Mouse (Mus musculus): Measurements from ENCODE around the gene Atad5. TPM values are rescaled to one million over a fixed set of nuclear protein-coding genes. Genes with fewer than 3 reads are reported as not detected.

Gene Atad5
- polyA plus RNA-seq, 1 experiment from 2014 or later: 9.4 TPM

DNA sequence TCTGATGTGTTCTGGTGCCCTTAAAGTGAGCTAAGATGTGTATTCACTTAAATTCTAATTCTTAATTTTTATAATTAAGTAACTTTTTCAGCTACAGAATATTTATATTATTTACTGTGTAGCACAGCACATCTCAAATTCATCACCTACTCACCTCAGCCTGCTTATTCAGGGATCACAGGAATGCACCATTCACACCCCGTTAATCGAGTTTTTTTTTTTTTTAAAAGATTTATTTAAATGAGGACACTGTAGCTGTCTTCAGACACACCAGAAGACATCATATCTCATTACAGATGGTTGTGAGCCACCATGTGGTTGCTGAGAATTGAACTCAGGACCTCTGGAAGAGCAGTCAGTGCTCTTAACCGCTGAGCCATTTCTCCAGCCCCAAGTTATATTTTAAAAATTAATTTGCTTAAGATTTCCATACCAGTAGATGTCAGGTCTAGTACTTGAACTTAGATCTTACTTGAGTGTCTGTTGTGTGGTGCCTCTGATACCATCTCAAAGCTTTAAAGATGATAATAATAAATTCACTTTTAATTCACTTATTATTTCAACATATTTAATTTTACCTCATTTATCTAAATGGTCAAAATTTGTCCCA lies 1.5 kb downstream of the Atad5 start:
- ATAC-seq (ENCODE audit: low read depth) (no peak), DNase-seq (ENCODE audit: low spot score) (no peak)
- H3K4me2 ChIP-seq (ENCODE audit: low read depth, low read length): peak overlapping the region; percentile 63
- H3K4me3 ChIP-seq (ENCODE audit: low read depth, low read length): peak overlapping the region; percentile 83
- 0 out of 2 replicates have a peak, but pooled peaks cover 5% of the 10 kb centered on the region for H3K4me1 ChIP-seq (ENCODE audit: control insufficient read depth, insufficient read depth, low read length)
- H3K27ac ChIP-seq (replicated peaks; ENCODE audit: low read depth, low read length): no peak overlapping the region
- H3K9ac ChIP-seq (ENCODE audit: low read depth, low read length): peak overlapping the region; percentile 95
- WGBS: 69% methylated on average over 3 of the region's 3 CpGs
- no peaks in the 10 kb centered on the region for H3K27me3 ChIP-seq (replicated peaks; ENCODE audit: control insufficient read depth, insufficient read depth, low read length)
- no peaks in the 10 kb centered on the region for H3K9me3 ChIP-seq (ENCODE audit: control insufficient read depth, low read length)
- peaks cover 8% of the 10 kb centered on the region for H3K36me3 ChIP-seq (ENCODE audit: control insufficient read depth, insufficient read depth, low read length)

DNA sequence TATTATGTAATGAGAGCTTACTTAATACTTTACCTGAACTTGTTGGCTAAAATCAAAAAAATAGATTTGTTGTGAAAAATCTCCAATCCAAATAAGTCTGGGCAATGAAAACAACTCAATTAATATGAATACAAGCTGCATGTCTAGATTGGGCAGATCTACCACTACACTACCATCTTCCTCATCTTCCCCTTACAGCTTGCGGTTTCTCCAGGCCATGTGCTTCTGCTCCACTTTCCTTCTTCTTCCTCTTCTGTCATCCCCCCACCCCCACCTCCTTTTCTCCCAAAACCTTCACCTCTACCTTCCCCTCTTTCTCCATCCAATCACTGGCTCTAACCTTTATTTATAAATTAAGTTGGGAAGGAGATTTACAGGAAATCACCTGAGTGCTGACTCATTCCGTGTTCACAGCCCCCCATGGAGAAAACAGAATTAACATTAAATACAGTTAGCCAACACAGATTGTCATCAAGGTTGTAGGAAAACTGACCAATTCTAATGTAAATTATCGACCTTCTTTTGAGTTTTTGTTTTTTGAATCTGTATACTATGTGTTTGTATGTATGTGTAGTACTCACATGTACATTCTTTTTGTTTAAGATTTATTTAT lies 9.3 kb downstream of the Atad5 start:
- Histone ChIP-seq H3K9ac (ENCODE audit: low read depth, low read length) (no peak overlapping the region), H3K4me3 (ENCODE audit: low read depth, low read length) (no peak overlapping the region), H3K36me3 (ENCODE audit: control insufficient read depth, insufficient read depth, low read length) (peaks cover 61% of the 10 kb centered on the region), H3K4me2 (ENCODE audit: low read depth, low read length) (no peak overlapping the region), H3K9me3 (ENCODE audit: control insufficient read depth, low read length) (no peaks in the 10 kb centered on the region), H3K27ac (replicated peaks; ENCODE audit: low read depth, low read length) (no peak overlapping the region), H3K4me1 (ENCODE audit: control insufficient read depth, insufficient read depth, low read length) (no peaks in the 10 kb centered on the region), H3K27me3 (replicated peaks; ENCODE audit: control insufficient read depth, insufficient read depth, low read length) (no peaks in the 10 kb centered on the region)
- WGBS: 91% methylated on average over 3 of the region's 3 CpGs
- no peak for ATAC-seq (ENCODE audit: low read depth)
- no peak for DNase-seq (ENCODE audit: low spot score)

DNA sequence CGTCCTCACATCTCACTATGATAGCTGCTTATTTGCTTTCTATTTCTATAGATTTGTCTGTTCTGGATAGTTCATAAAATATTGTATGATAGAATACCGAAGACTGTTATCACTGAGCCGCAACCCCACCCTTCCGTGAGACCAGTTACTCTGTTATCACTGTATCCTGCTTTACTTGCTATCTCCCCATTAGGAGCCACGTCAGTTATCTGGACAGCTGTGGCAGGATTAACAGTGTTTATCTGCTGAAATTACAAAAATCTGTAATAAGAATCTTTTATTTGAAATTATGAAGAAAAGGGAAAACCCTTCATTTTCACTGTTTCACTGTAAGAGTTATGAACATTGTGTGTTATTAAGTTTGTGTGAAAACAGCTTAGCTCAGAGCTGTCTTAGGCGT lies 12.1 kb downstream of the Atad5 start:
- ATAC-seq (ENCODE audit: low read depth) (no peak), DNase-seq (ENCODE audit: low spot score) (no peak)
- Histone ChIP-seq H3K4me2 (ENCODE audit: low read depth, low read length) (no peak overlapping the region), H3K4me1 (ENCODE audit: control insufficient read depth, insufficient read depth, low read length) (no peaks in the 10 kb centered on the region), H3K27me3 (replicated peaks; ENCODE audit: control insufficient read depth, insufficient read depth, low read length) (no peaks in the 10 kb centered on the region), H3K36me3 (ENCODE audit: control insufficient read depth, insufficient read depth, low read length) (peaks cover 67% of the 10 kb centered on the region), H3K9me3 (ENCODE audit: control insufficient read depth, low read length) (no peaks in the 10 kb centered on the region), H3K27ac (replicated peaks; ENCODE audit: low read depth, low read length) (no peak overlapping the region), H3K4me3 (ENCODE audit: low read depth, low read length) (no peak overlapping the region), H3K9ac (ENCODE audit: low read depth, low read length) (no peak overlapping the region)
- WGBS: 92% methylated on average over 6 of the region's 6 CpGs

- H3K27me3 ChIP-seq (replicated peaks; ENCODE audit: control insufficient read depth, insufficient read depth, low read length): no peaks in the 10 kb centered on the region
- no peak overlapping the region for H3K4me3 ChIP-seq (ENCODE audit: low read depth, low read length)
- H3K27ac ChIP-seq (replicated peaks; ENCODE audit: low read depth, low read length): no peak overlapping the region
- H3K4me2 ChIP-seq (ENCODE audit: low read depth, low read length): no peak overlapping the region
- peaks cover 75% of the 10 kb centered on the region for H3K36me3 ChIP-seq (ENCODE audit: control insufficient read depth, insufficient read depth, low read length)
- 85% methylated on average over 1 of the region's 1 CpGs for WGBS
- no peaks in the 10 kb centered on the region for H3K4me1 ChIP-seq (ENCODE audit: control insufficient read depth, insufficient read depth, low read length)
- H3K9me3 ChIP-seq (ENCODE audit: control insufficient read depth, low read length): no peaks in the 10 kb centered on the region
- no peak for DNase-seq (ENCODE audit: low spot score)
- ATAC-seq (ENCODE audit: low read depth): no peak
- H3K9ac ChIP-seq (ENCODE audit: low read depth, low read length): no peak overlapping the region
Observed at GRCm38 (mm10) chr11:80104407-80104806, 15.2 kb downstream of the Atad5 start.

DNA sequence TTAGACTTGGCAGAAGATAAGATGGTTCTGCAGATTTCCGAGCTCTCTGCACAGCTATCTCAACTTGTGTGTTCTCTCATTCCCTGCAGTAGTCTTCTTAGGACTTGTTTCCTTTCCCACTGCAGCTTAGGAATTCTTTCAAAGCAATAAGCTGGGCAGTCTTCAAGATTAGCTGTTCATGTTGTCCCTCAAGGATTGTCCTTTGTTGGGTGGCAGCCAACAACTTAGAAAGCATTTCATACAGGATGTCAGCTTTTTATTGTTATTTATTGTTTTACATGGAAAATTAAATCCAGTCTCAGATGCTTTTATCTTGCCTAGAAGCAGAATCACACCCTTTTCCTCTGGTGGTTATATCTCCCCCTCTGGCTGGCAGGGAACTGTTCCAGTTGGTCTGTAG lies 27.2 kb downstream of the Atad5 start:
- WGBS: 93% methylated on average over 1 of the region's 1 CpGs
- H3K9ac ChIP-seq (ENCODE audit: low read depth, low read length): no peak overlapping the region
- peaks cover 70% of the 10 kb centered on the region for H3K36me3 ChIP-seq (ENCODE audit: control insufficient read depth, insufficient read depth, low read length)
- DNase-seq (ENCODE audit: low spot score): no peak
- no peak overlapping the region for H3K4me2 ChIP-seq (ENCODE audit: low read depth, low read length)
- H3K27me3 ChIP-seq (replicated peaks; ENCODE audit: control insufficient read depth, insufficient read depth, low read length): no peaks in the 10 kb centered on the region
- no peaks in the 10 kb centered on the region for H3K9me3 ChIP-seq (ENCODE audit: control insufficient read depth, low read length)
- no peak overlapping the region for H3K4me3 ChIP-seq (ENCODE audit: low read depth, low read length)
- H3K4me1 ChIP-seq (ENCODE audit: control insufficient read depth, insufficient read depth, low read length): no peaks in the 10 kb centered on the region
- no peak overlapping the region for H3K27ac ChIP-seq (replicated peaks; ENCODE audit: low read depth, low read length)
- ATAC-seq (ENCODE audit: low read depth): no peak

DNA sequence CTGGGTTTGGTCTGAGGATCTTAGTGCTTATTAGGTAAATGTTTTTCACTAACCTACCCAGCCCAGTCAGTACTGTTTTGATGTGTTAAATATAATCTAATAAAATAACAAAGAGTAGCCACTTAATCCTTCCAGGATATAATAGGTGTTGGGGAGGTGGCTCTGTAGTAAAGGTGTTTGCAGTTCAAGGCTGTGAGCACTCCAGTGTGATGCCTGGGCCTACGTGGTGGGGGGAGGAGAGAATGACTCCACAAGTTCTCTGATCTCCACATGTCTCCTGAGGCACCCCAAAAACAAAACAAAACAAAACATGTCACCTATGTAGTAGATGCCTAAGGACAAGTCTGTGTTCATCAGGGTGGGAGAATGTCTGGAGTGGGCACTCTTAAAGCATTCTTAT lies 42.9 kb downstream of the Atad5 start:
- no peak for ATAC-seq (ENCODE audit: low read depth)
- Histone ChIP-seq H3K4me3 (ENCODE audit: low read depth, low read length) (no peak overlapping the region), H3K36me3 (ENCODE audit: control insufficient read depth, insufficient read depth, low read length) (peaks cover 76% of the 10 kb centered on the region), H3K9ac (ENCODE audit: low read depth, low read length) (no peak overlapping the region), H3K27me3 (replicated peaks; ENCODE audit: control insufficient read depth, insufficient read depth, low read length) (no peaks in the 10 kb centered on the region), H3K4me1 (ENCODE audit: control insufficient read depth, insufficient read depth, low read length) (no peaks in the 10 kb centered on the region), H3K27ac (replicated peaks; ENCODE audit: low read depth, low read length) (no peak overlapping the region), H3K9me3 (ENCODE audit: control insufficient read depth, low read length) (no peaks in the 10 kb centered on the region), H3K4me2 (ENCODE audit: low read depth, low read length) (no peak overlapping the region)
- WGBS: 68% methylated on average over 1 of the region's 1 CpGs
- no peak for DNase-seq (ENCODE audit: low spot score)

GRCm38 (mm10) chr11:80134744-80135143 lies 45.5 kb downstream of the Atad5 start:
- H3K4me3 ChIP-seq (ENCODE audit: low read depth, low read length): no peak overlapping the region
- H3K9me3 ChIP-seq (ENCODE audit: control insufficient read depth, low read length): no peaks in the 10 kb centered on the region
- H3K9ac ChIP-seq (ENCODE audit: low read depth, low read length): no peak overlapping the region
- ATAC-seq (ENCODE audit: low read depth) (no peak), DNase-seq (ENCODE audit: low spot score) (no peak)
- H3K36me3 ChIP-seq (ENCODE audit: control insufficient read depth, insufficient read depth, low read length): peaks cover 85% of the 10 kb centered on the region
- no peak overlapping the region for H3K4me2 ChIP-seq (ENCODE audit: low read depth, low read length)
- H3K27me3 ChIP-seq (replicated peaks; ENCODE audit: control insufficient read depth, insufficient read depth, low read length): no peaks in the 10 kb centered on the region
- no peaks in the 10 kb centered on the region for H3K4me1 ChIP-seq (ENCODE audit: control insufficient read depth, insufficient read depth, low read length)
- 77% methylated on average over 4 of the region's 4 CpGs for WGBS
- no peak overlapping the region for H3K27ac ChIP-seq (replicated peaks; ENCODE audit: low read depth, low read length)

- no peak overlapping the region for H3K27ac ChIP-seq (replicated peaks; ENCODE audit: low read depth, low read length)
- no peak overlapping the region for H3K9ac ChIP-seq (ENCODE audit: low read depth, low read length)
- H3K4me1 ChIP-seq (ENCODE audit: control insufficient read depth, insufficient read depth, low read length): no peaks in the 10 kb centered on the region
- no peaks in the 10 kb centered on the region for H3K9me3 ChIP-seq (ENCODE audit: control insufficient read depth, low read length)
- H3K4me2 ChIP-seq (ENCODE audit: low read depth, low read length): no peak overlapping the region
- no peak for ATAC-seq (ENCODE audit: low read depth)
- no peak for DNase-seq (ENCODE audit: low spot score)
- peaks cover 82% of the 10 kb centered on the region for H3K36me3 ChIP-seq (ENCODE audit: control insufficient read depth, insufficient read depth, low read length)
- no peak overlapping the region for H3K4me3 ChIP-seq (ENCODE audit: low read depth, low read length)
- no peaks in the 10 kb centered on the region for H3K27me3 ChIP-seq (replicated peaks; ENCODE audit: control insufficient read depth, insufficient read depth, low read length)
- WGBS: 90% methylated on average over 11 of the region's 11 CpGs
Observed at GRCm38 (mm10) chr11:80135954-80136683, 46.9 kb downstream of the Atad5 start.
